Mouse (Mus musculus): ENCODE results near the gene a. TPM values are rescaled to one million over a fixed set of nuclear protein-coding genes. Genes with fewer than 3 reads are reported as not detected.

Gene a
- polyA plus RNA-seq, 1 experiment from 2014 or later = not detected

GRCm38 (mm10) chr2:155088264-155088663, 297.1 kb downstream of the a start:
- CTCF ChIA-PET = no interaction called here
- DNase-seq (ENCODE audit: low read depth, low spot score) (no peak), ATAC-seq (no peak)
- TF ChIP-seq CTCF (IDR thresholded peaks at IDR 0.05) = no peak
- no peaks in the 10 kb centered on the region for H3K27me3 ChIP-seq
- POLR2A ChIA-PET = no interaction called here
- in situ Hi-C loops (cut with MboI; ENCODE audit: low pct_unique_long_range_greater_than_20kb) = loop anchor here (10.0 to 25.0 kb wide), 2 partner anchors 117 to 299 kb away; partner anchors contain the start of gene Trp53inp2

GRCm38 (mm10) chr2:155090909-155091742, 299.9 kb downstream of the a start:
- ChIA-PET CTCF (interaction anchor here (1.6 kb wide), 1 partner anchor 10 kb away, joined by 5 read pairs; no protein-coding TSS in a partner anchor), POLR2A (interaction anchor here (0.6 kb wide), 1 partner anchor 98 kb away, joined by 3 read pairs; no protein-coding TSS in a partner anchor)
- TF ChIP-seq CTCF (IDR thresholded peaks at IDR 0.05) = no peak
- H3K27me3 ChIP-seq = no peaks in the 10 kb centered on the region
- in situ Hi-C loops (cut with MboI; ENCODE audit: low pct_unique_long_range_greater_than_20kb) = loop anchor here (25.0 kb wide), 1 partner anchor 296 kb away; the partner anchor contains the start of gene Trp53inp2
- no peak for DNase-seq (ENCODE audit: low read depth, low spot score)
- ATAC-seq = no peak

- DNase-seq (ENCODE audit: low read depth, low spot score) (no peak), ATAC-seq (no peak)
- POLR2A ChIA-PET = no interaction called here
- in situ Hi-C loops (cut with MboI; ENCODE audit: low pct_unique_long_range_greater_than_20kb) = loop anchor here (25.0 kb wide), 1 partner anchor 296 kb away; the partner anchor contains the start of gene Trp53inp2
- no peaks in the 10 kb centered on the region for H3K27me3 ChIP-seq
- no peak for TF ChIP-seq CTCF (IDR thresholded peaks at IDR 0.05)
- CTCF ChIA-PET = interaction anchor here (1.6 kb wide), 1 partner anchor 10 kb away, joined by 5 read pairs; no protein-coding TSS in a partner anchor
These were observed 300.5 kb downstream of the a start for GRCm38 (mm10) chr2:155091743-155092075.

GRCm38 (mm10) chr2:155093418-155093817, 302.2 kb downstream of the a start:
- TF ChIP-seq CTCF (IDR thresholded peaks at IDR 0.05) = no peak
- H3K27me3 ChIP-seq = no peaks in the 10 kb centered on the region
- ChIA-PET CTCF (no interaction called here), POLR2A (no interaction called here)
- ATAC-seq (no peak), DNase-seq (ENCODE audit: low read depth, low spot score) (no peak)
- in situ Hi-C loops (cut with MboI; ENCODE audit: low pct_unique_long_range_greater_than_20kb) = loop anchor here (25.0 kb wide), 1 partner anchor 294 kb away; the partner anchor contains the start of gene Trp53inp2

GRCm38 (mm10) chr2:155098720-155099380, 307.6 kb downstream of the a start:
- H3K27me3 ChIP-seq = no peaks in the 10 kb centered on the region
- POLR2A ChIA-PET = no interaction called here
- TF ChIP-seq CTCF (IDR thresholded peaks at IDR 0.05) = peak; percentile 38
- in situ Hi-C loops (cut with MboI; ENCODE audit: low pct_unique_long_range_greater_than_20kb) = loop anchor here (25.0 kb wide), 1 partner anchor 288 kb away; the partner anchor contains the start of gene Trp53inp2
- CTCF ChIA-PET = no interaction called here
- ATAC-seq = no peak
- DNase-seq (ENCODE audit: low read depth, low spot score) = no peak

GRCm38 (mm10) chr2:155099421-155099820, 308.2 kb downstream of the a start:
- DNase-seq (ENCODE audit: low read depth, low spot score) (no peak), ATAC-seq (no peak)
- ChIA-PET POLR2A (no interaction called here), CTCF (interaction anchor here (1.1 kb wide), 1 partner anchor 54 kb away, joined by 3 read pairs; no protein-coding TSS in a partner anchor)
- in situ Hi-C loops (cut with MboI; ENCODE audit: low pct_unique_long_range_greater_than_20kb) = loop anchor here (25.0 kb wide), 1 partner anchor 288 kb away; the partner anchor contains the start of gene Trp53inp2
- no peaks in the 10 kb centered on the region for H3K27me3 ChIP-seq
- TF ChIP-seq CTCF (IDR thresholded peaks at IDR 0.05) = no peak

- TF ChIP-seq CTCF (IDR thresholded peaks at IDR 0.05) = no peak
- no peaks in the 10 kb centered on the region for H3K27me3 ChIP-seq
- ChIA-PET POLR2A (no interaction called here), CTCF (interaction anchor here (1.1 kb wide), 1 partner anchor 53 kb away, joined by 3 read pairs; no protein-coding TSS in a partner anchor)
- in situ Hi-C loops (cut with MboI; ENCODE audit: low pct_unique_long_range_greater_than_20kb) = loop anchor here (25.0 kb wide), 1 partner anchor 287 kb away; the partner anchor contains the start of gene Trp53inp2
- ATAC-seq (no peak), DNase-seq (ENCODE audit: low read depth, low spot score) (no peak)
These were observed 309.0 kb downstream of the a start for GRCm38 (mm10) chr2:155099994-155100795.

Other genes starting within 250 kb of the a start
- gene 1700003F12Rik, start 244.3 kb upstream of the a start, polyA plus RNA-seq (2021) = 0.35 TPM
- not detected for gene Actl10, start 239.6 kb upstream of the a start, polyA plus RNA-seq (2021)
- 0.65 TPM for gene Necab3, start 232.5 kb upstream of the a start, polyA plus RNA-seq (2021)
- gene E2f1, start 221.5 kb upstream of the a start, polyA plus RNA-seq (2021) = 17.7 TPM
- gene Pxmp4, start 187.7 kb upstream of the a start, polyA plus RNA-seq (2021) = 17.0 TPM
- gene Zfp341, start 178.1 kb upstream of the a start, polyA plus RNA-seq (2021) = 3.1 TPM
- 0.13 TPM for gene 4930519P11Rik, start 178.0 kb upstream of the a start, polyA plus RNA-seq (2021)
- gene Chmp4b, start 139.7 kb upstream of the a start, polyA plus RNA-seq (2021) = 239 TPM
- not detected for gene Gm14214, start 21.4 kb upstream of the a start, polyA plus RNA-seq (2021)
- gene Raly, start 306 bp upstream of the a start, polyA plus RNA-seq (2021) = 237 TPM
- 175 TPM for gene Eif2s2, start 101.5 kb downstream of the a start, polyA plus RNA-seq (2021)
- gene Gm14226, start 226.9 kb downstream of the a start, polyA plus RNA-seq (2021) = 0.10 TPM

Data from Patski (cell line).